Mouse (Mus musculus) neutrophil, adult 5-6 weeks (primary cell): ENCODE measurements around the gene Nphs1. TPM values are rescaled to one million over a fixed set of nuclear protein-coding genes. Genes with fewer than 3 reads are reported as not detected.
A peak's percentile ranks its signal among the peaks of the same experiment; 100 is the strongest.
"Not testable (repeated sequence)": the region's sequence is repeated elsewhere in the genome, so short reads cannot be mapped to it uniquely, and the experiment has no call there.

ENCODE experiments used
- ATAC-seq: fragments of 151-379, 151-347 bp; 2 replicates; pipeline ENCODE4 v1.8.0; 2017; ENCODE audit warnings: mild to moderate bottlenecking, moderate TSS enrichment; ENCODE audit not compliant: insufficient number of reproducible peaks, poor library complexity, low FRiP score, severe bottlenecking; ENCODE audit errors: extremely low read depth
- total RNA-seq: library from RNA; stranded (forward); fragments of 200-1000 nt; gene quantifications from 2 replicates; pipeline ENCODE4 v1.2.3, GENCODE M21; 2017

Gene Nphs1
- total RNA-seq, 1 experiment from 2014 or later: not detected

GRCm38 (mm10) chr7:30477415-30478381 lies 19.6 kb downstream of the Nphs1 start:
- ATAC-seq: no peak

- no peak for ATAC-seq
These were observed 26.1 kb downstream of the Nphs1 start for GRCm38 (mm10) chr7:30484250-30484649.

- 0 out of 2 replicates have a peak, but pooled peaks have one; percentile 32 for ATAC-seq
These were observed 32.3 kb downstream of the Nphs1 start for GRCm38 (mm10) chr7:30490251-30490956.

- no peak for ATAC-seq
These were observed 32.8 kb downstream of the Nphs1 start for GRCm38 (mm10) chr7:30490957-30491307.

- ATAC-seq: peak; percentile 59; the same call in 1 of the 2 replicates
These were observed 34.6 kb downstream of the Nphs1 start for GRCm38 (mm10) chr7:30492765-30493164.

- no peak for ATAC-seq
These were observed 35.4 kb downstream of the Nphs1 start, which contains the start of gene Prodh2 for GRCm38 (mm10) chr7:30493401-30493931. Gene Prodh2 (plus strand): TSS chr7:30493622.

GRCm38 (mm10) chr7:30495506-30496042 lies 37.5 kb downstream of the Nphs1 start:
- not testable (repeated sequence) for ATAC-seq

GRCm38 (mm10) chr7:30501159-30501558 lies 43.0 kb downstream of the Nphs1 start:
- ATAC-seq: not testable (repeated sequence)

- ATAC-seq: no peak
These were observed 49.9 kb downstream of the Nphs1 start for GRCm38 (mm10) chr7:30508061-30508460.

GRCm38 (mm10) chr7:30515003-30515760 lies 57.1 kb downstream of the Nphs1 start:
- no peak for ATAC-seq

- no peak for ATAC-seq
These were observed 60.2 kb downstream of the Nphs1 start for GRCm38 (mm10) chr7:30518325-30518724.

- no peak for ATAC-seq
These were observed 62.3 kb downstream of the Nphs1 start for GRCm38 (mm10) chr7:30520396-30520795.

- no peak for ATAC-seq
These were observed 62.7 kb downstream of the Nphs1 start for GRCm38 (mm10) chr7:30520856-30521255.

- ATAC-seq: no peak
These were observed 64.8 kb downstream of the Nphs1 start for GRCm38 (mm10) chr7:30522871-30523270.

- no peak for ATAC-seq
These were observed 66.4 kb downstream of the Nphs1 start for GRCm38 (mm10) chr7:30524487-30524886.

- no peak for ATAC-seq
These were observed 67.8 kb downstream of the Nphs1 start for GRCm38 (mm10) chr7:30525954-30526353.

- no peak for ATAC-seq
These were observed 68.3 kb downstream of the Nphs1 start for GRCm38 (mm10) chr7:30526399-30526798.

GRCm38 (mm10) chr7:30526981-30527380 lies 68.9 kb downstream of the Nphs1 start:
- no peak for ATAC-seq
